Mouse (Mus musculus) thymus, postnatal 10 days (tissue): ENCODE results near the gene Ptgis.
"Not testable (repeated sequence)": the region's sequence is repeated elsewhere in the genome, so short reads cannot be mapped to it uniquely, and the experiment has no call there.

Source experiments
- DNase-seq, 2 experiments: peaks; one replicate each; pipeline ENCODE4 v3.0.0; 2021; ENCODE audit warnings: low spot score in 2 of 2

Ptgis gene

GRCm38 (mm10) chr2:167232132-167233008 lies 8.0 kb downstream of the Ptgis start:
- DNase-seq, result no peak

- DNase-seq, result peak in 1 of 2 experiments; percentile 22
Measured at GRCm38 (mm10) chr2:167230554-167230953, 9.8 kb downstream of the Ptgis start.

GRCm38 (mm10) chr2:167224937-167225336 lies 15.5 kb downstream of the Ptgis start:
- DNase-seq, result no peak

- no peak for DNase-seq
Measured at GRCm38 (mm10) chr2:167224194-167224593, 16.2 kb downstream of the Ptgis start.

- DNase-seq, result peak in 1 of 2 experiments; percentile 61
Measured at GRCm38 (mm10) chr2:167222152-167222551, 18.3 kb downstream of the Ptgis start.

GRCm38 (mm10) chr2:167221159-167221845 lies 19.1 kb downstream of the Ptgis start:
- no peak for DNase-seq

- no peak for DNase-seq
Measured at GRCm38 (mm10) chr2:167220736-167221135, 19.7 kb downstream of the Ptgis start.

- peak; percentile 13 to 65 for DNase-seq
Measured at GRCm38 (mm10) chr2:167219154-167219775, 21.1 kb downstream of the Ptgis start.

GRCm38 (mm10) chr2:167213666-167214065 lies 26.7 kb downstream of the Ptgis start:
- DNase-seq, result no peak

GRCm38 (mm10) chr2:167213076-167213475 lies 27.3 kb downstream of the Ptgis start:
- peak in 1 of 2 experiments; percentile 20 for DNase-seq

- no peak for DNase-seq
Measured at GRCm38 (mm10) chr2:167212551-167212950, 27.9 kb downstream of the Ptgis start.

GRCm38 (mm10) chr2:167212089-167212488 lies 28.3 kb downstream of the Ptgis start:
- no peak for DNase-seq

- no peak for DNase-seq
Measured at GRCm38 (mm10) chr2:167209900-167210299, 30.5 kb downstream of the Ptgis start.

- DNase-seq, result no peak
Measured at GRCm38 (mm10) chr2:167208984-167209383, 31.4 kb downstream of the Ptgis start.

- no peak for DNase-seq
Measured at GRCm38 (mm10) chr2:167205918-167206629, 34.3 kb downstream of the Ptgis start.

- not testable (repeated sequence) for DNase-seq
Measured at GRCm38 (mm10) chr2:167204686-167205085, 35.7 kb downstream of the Ptgis start.

- no peak for DNase-seq
Measured at GRCm38 (mm10) chr2:167203505-167204166, 36.8 kb downstream of the Ptgis start.

GRCm38 (mm10) chr2:167201463-167202291 lies 38.7 kb downstream of the Ptgis start:
- peak in 1 of 2 experiments; percentile 16 for DNase-seq

GRCm38 (mm10) chr2:167198660-167199427 lies 41.6 kb downstream of the Ptgis start:
- no peak for DNase-seq
